Mouse (Mus musculus) liver, embryonic 14 days (tissue): ENCODE data around the gene Mrto4. TPM values are rescaled to one million over a fixed set of nuclear protein-coding genes. Genes with fewer than 3 reads are reported as not detected.

ENCODE experiments used
- polyA plus RNA-seq: library from polyadenylated mRNA; depleted of rRNA; stranded (reverse); fragments of >200 nt; gene quantifications from 2 replicates; pipeline ENCODE4 v1.2.3, GENCODE M21; 2012; rRNA removed

Gene Mrto4
- 60.3 and 64.6 TPM in 2 replicates for polyA plus RNA-seq

DNA sequence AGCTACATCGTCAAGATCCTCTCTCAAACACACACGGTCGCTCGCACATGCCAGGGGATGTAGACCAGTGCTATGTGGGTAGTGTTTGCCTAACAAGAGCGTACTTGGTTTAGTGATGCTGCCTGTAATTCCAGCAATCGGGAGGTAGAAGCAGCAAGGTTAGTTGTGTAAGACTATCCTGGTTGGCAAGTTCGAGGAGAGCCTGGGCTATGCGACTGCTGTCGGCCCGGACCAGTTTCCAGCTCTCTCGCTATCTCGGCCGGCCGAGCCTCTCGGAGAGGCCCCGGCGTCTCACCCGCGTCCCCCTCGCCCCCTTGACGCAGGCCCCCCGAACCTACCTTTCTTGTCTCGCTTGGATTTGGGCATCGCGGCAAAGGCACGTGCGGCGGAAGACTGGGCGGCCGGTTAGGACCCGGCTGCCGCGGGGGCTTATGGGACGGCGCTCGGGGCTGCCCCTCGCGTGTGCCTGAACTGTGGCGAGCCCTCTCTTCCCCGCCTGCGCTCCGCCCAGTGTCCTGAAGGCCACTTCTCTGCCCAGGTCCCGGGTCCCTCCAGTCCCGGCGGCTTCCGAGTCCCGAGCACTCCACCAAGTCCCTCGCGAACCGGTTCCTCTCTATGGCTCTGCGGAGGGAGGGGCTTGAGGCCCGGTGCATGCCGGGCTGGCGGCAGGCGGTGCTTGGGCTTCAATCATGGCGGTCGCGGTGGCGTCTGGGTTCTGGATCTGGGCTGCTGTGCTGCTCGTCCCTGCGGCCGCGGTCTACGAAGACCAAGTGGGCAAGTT lies at the start of gene Mrto4, which contains the start of the genes Emc1 and Ubr4:
Gene Mrto4 (minus strand): TSS at position 646 of the 781 bp plus-strand sequence.
Gene Emc1 (plus strand): TSS at position 657 of the 781 bp plus-strand sequence.
Gene Ubr4 (plus strand): TSS at position 679 of the 781 bp plus-strand sequence.

DNA sequence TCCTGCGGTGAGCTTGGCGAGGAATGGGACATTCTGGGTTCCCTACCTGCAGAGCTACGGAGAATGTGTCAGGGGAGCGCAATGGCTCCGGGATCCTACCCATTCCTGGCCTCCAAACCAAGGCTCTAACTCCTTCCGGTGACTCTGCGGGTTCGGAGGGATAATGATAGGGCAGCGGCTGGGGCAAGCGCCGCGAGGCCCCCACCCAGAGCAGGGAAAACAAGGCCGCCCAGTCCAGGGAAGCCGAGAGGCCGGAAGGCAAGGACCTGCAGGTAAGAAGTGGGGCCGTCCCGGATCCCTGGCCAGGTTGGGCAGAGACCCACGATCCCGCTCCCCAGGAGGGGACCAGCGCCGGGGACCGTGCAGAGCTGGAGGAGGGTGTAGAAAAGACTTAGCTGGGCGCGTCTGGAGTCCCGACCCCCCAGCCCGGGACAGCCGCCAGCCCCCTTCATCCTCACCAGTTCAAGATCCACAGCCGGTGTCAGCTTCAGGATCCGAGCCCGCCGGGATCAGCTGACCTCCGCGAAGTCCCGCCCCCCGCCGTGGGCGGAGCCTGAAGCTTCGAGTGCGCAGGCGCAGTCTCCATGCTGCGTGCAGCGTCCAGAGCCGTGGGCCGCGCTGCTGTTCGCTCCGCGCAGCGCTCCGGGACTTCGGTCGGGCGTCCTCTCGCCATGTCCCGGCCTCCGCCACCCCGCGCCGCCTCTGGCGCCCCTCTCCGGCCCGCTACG lies 42.0 kb downstream of the Mrto4 start, which contains the start of the genes Pqlc2 and Akr7a5:
Gene Pqlc2 (minus strand): TSS at position 538 of the 728 bp plus-strand sequence.
Gene Akr7a5 (plus strand): TSS at position 574 of the 728 bp plus-strand sequence.

Other genes starting within 250 kb of the Mrto4 start
- 81.7 and 88.0 TPM in 2 replicates for gene Minos1, start 221.5 kb downstream of the Mrto4 start, polyA plus RNA-seq
- 67.3 and 73.3 TPM in 2 replicates for gene Capzb, start 159.7 kb downstream of the Mrto4 start, polyA plus RNA-seq
- gene Pqlc2, start 41.9 kb downstream of the Mrto4 start, polyA plus RNA-seq = 6.0 and 7.5 TPM in 2 replicates
- 7.8 and 8.8 TPM in 2 replicates for gene Akr7a5, start 41.8 kb downstream of the Mrto4 start, polyA plus RNA-seq
- 9.8 and 12.4 TPM in 2 replicates for gene Emc1, start within 50 bp of the Mrto4 start, polyA plus RNA-seq
- 45.3 and 53.6 TPM in 2 replicates for gene Ubr4, start within 50 bp of the Mrto4 start, polyA plus RNA-seq
- 1.4 TPM in 2 replicates for gene Iffo2, start 178.0 kb upstream of the Mrto4 start, polyA plus RNA-seq